Comparison of ENCODE assay signal across 22 mouse cellular contexts in genomic region chr3:130864783-130865182, GRCm38 (mm10).
DNase-seq lines count a peak whose midpoint lies in the region; TF ChIP-seq lines count a peak whose summit lies in the region.
"Had no signal": no experiment of that assay in that cellular context is flagged by ENCODE, and none has a peak within 500 bp of the region (broad histone marks: within the 10 kb centered on the region; RNA-seq: fewer than 3 reads in every experiment).

No protein-coding gene starts in this region.

- peak; percentile 42 for TF ChIP-seq CTCF in layer of hippocampus, adult 2 months (conservative IDR thresholded peaks at IDR 0.05)

- no peak overlapping the region for H3K27ac ChIP-seq in layer of hippocampus, adult 2 months
- H3K27ac ChIP-seq: embryonic facial prominence, embryonic 12.5 days; heart, embryonic 10.5 days; limb, embryonic 12.5 days; lung, embryonic 15.5 days; macrophage; midbrain, embryonic 15.5 days; neural tube, embryonic 15.5 days; stomach, embryonic 15.5 days had no signal

- DNase-seq in heart, adult 11 months: peak; percentile 89
- DNase-seq in heart, postnatal 4 days: no peak
- no peak for DNase-seq in layer of hippocampus, adult 2 months (ENCODE audit: low spot score in 2 of 2)
- DNase-seq in layer of hippocampus, adult 11-12 months (ENCODE audit: low spot score): no peak
- DNase-seq in thymus, postnatal 14 days: peak; percentile 42
- no peak for DNase-seq in thymus, adult 18-20 months
- no peak for DNase-seq in gastrocnemius, adult 8-10 months (ENCODE audit: low spot score in 2 of 2)
- DNase-seq in cerebellum, adult 11 months: no peak
- DNase-seq: cerebellum, adult 2 months; cerebellum, postnatal 25 days; gastrocnemius, postnatal 36 days; kidney, adult 2 months; kidney, postnatal 14 days; right cerebral cortex, adult 18-20 months had no signal

- H3K4me3 ChIP-seq in layer of hippocampus, adult 2 months: no peak overlapping the region
- H3K4me3 ChIP-seq: embryonic facial prominence, embryonic 12.5 days; heart, embryonic 10.5 days; limb, embryonic 12.5 days; lung, embryonic 15.5 days; midbrain, embryonic 15.5 days; neural tube, embryonic 15.5 days; stomach, embryonic 15.5 days had no signal

Comparison
In these comparisons a context has a peak if more than half of its experiments do, and no peak if none do; other contexts are left out.
1. DNase-seq: peak in heart, adult 11 months (single experiment) and thymus, postnatal 14 days (single experiment); none in heart, postnatal 4 days (single experiment), layer of hippocampus, adult 2 months (0 of 2), layer of hippocampus, adult 11-12 months (single experiment), thymus, adult 18-20 months (0 of 2), gastrocnemius, adult 8-10 months (0 of 2) and cerebellum, adult 11 months (single experiment).